Mouse (Mus musculus) CH12.LX (cell line): ENCODE measurements around the gene Proser2.

Source experiments
- EP300 ChIP-seq: IDR thresholded peaks from 2 replicates; pipeline ENCODE4 v1.6.1; 2011; ENCODE audit warnings: low read length, improper control_type of control experiment
- MXI1 ChIP-seq: IDR thresholded peaks from 2 replicates; pipeline ENCODE4 v1.6.1; 2011; ENCODE audit warnings: mild to moderate bottlenecking, low read depth, low read length, improper control_type of control experiment
- UBTF ChIP-seq: IDR thresholded peaks from 2 replicates; pipeline ENCODE4 v1.6.1; 2012; ENCODE audit warnings: low read depth, mild to moderate bottlenecking, inconsistent platforms, low read length, improper control_type of control experiment, moderate library complexity
- ZC3H11A ChIP-seq: IDR thresholded peaks from 2 replicates; pipeline ENCODE4 v1.6.1; 2012; ENCODE audit warnings: low read depth, mild to moderate bottlenecking, inconsistent platforms, low read length, improper control_type of control experiment
- ZMIZ1 ChIP-seq: IDR thresholded peaks from 2 replicates; pipeline ENCODE4 v1.6.1; 2012; ENCODE audit warnings: low read depth, mild to moderate bottlenecking, inconsistent platforms, low read length, improper control_type of control experiment

DNA sequence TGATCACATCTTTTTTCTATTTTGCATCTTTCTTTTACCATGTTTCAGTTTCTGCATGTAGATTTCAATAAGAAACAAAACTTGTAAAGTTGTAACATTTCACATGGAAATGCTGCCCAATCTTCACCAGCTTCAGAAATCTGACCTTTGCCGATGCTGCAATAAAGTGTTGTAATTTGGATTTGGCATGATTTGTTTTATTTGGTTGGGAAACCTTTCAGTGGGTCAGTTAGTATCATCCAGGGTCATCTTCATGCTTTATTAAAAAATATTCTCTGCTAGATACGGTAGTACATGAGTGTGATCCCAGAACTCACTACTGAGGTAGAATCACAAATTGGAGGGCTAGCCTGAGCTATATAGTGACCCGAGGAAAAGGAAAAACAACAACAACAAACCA is 73.5 kb downstream of the Proser2 start:
- no peak for TF ChIP-seq ZC3H11A
- no peak for TF ChIP-seq ZMIZ1
- TF ChIP-seq EP300 = no peak
- no peak for TF ChIP-seq MXI1
- TF ChIP-seq UBTF = no peak
